Mouse (Mus musculus) left cerebral cortex, postnatal 25 days (tissue): ENCODE measurements around the gene Crhr1. TPM values are rescaled to one million over a fixed set of nuclear protein-coding genes. Genes with fewer than 3 reads are reported as not detected.
A peak's percentile ranks its signal among the peaks of the same experiment; 100 is the strongest.

Source experiments
- DNase-seq, 2 experiments: peaks; one replicate each; pipeline ENCODE4 v3.0.0; 2022; ENCODE audit warnings: low spot score in 2 of 2, mixed read lengths in 1 of 2
- intact Hi-C: fragments of 180-260 bp; cut with DNase I; formaldehyde crosslinking; loops from one replicate; pipeline ENCODE4 v1.15.1; 2025
- total RNA-seq, 2 experiments: library from RNA; stranded (reverse); gene quantifications; 2 replicates each; pipeline ENCODE4 v1.2.3; 2021

Crhr1 gene
- total RNA-seq, 2 experiments from 2014 or later: 31.5 to 32.7 TPM

DNA sequence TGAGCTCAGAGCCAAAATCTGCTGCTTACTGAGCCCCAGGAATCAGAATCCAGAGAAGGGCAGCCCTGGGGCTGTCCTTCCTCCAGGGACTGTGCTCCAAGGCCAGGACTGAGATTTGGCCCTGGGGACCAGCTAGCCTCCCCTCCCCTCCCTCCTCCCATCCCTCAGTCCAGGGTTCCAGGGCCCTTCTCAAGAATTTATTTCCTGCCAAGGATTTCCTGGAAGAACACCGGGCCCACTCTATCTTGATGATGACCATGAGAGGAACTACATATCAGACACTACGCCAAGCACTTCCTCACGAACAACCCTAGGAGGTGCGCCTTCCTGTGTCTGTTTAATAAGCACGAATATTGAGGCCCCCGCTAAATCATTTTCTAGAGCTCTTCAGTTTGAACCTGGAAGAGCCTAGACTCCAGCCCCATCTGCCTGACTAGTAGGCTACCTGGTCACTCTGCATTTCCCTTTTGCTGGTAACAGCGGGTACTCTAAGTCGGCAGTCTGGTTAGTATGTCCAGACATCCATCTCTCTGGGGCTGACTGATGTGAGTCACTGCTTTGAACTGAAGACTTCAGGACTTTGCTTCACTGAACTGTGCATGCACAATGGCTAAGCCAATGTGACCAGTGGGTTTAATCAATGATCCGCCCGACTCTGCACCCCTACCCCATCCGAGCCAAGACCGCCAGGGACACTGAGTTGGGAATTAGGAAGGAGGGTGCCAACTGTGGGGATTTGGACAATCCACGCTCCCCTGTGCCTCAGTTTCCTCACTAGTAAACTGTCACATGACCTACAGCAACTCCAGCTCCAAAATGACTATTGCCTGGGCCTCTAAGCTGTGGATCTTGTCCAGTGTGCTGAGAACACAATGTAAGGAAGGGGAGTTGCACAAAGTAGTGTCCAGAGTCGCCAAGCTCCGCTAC is 1.7 kb upstream of the Crhr1 start:
- intact Hi-C loops: loop anchor here (5.0 kb wide), 1 partner anchor 79 kb away; no protein-coding TSS in a partner anchor
- DNase-seq: no peak

DNA sequence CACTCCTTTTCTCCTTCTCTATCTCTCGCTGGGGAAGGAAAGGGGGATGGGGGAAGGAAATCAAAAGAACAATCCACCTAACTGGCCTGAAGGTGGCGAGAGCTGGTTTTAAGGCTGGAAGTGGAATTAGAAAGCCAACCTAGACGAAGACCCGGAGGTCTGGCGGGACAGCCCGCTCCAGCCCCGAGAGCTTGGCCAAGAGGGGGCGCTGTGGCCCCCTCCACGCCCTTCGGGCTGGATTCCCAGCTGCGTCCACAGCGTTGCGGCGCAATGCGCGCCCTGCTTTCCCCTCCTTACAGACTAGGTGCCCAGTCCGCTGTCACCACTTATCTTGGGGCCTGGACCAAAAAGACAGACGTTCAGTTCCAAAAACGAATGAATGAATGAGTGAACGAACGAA is 899 bp upstream of the Crhr1 start:
- peak; percentile 53 to 64 for DNase-seq
- intact Hi-C loops: loop anchor here (2.0 to 5.0 kb wide), 3 partner anchors 39 to 79 kb away; no protein-coding TSS in a partner anchor

DNA sequence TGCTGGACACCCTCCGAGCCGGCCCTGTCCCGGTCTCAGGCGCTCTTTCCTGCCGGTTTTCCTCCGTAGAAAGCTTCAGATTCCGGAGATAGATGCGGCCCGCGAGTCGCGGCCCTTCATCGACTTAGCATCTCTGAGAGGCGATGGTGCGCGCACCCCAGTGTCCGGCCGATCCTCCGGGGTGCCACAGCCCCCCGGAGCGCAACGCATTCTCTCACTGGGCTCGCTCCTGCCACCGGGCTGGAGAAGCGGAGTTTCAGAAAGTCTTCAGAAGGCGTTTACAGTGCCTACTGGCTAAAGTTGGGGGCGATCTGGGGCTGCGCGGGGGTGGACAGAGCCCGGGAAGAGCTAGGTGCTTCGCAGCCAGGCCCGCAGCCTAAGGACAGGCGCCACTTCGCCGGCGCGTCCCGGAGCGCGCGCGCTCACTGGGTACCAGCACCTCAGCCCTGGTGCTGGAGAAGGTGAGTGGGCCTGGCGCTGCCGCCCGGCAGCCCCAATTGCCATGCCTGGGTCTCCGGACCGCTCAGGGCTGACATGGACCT is 858 bp downstream of the Crhr1 start:
- intact Hi-C loops: loop anchor here (2.0 to 5.0 kb wide), 3 partner anchors 37 to 81 kb away; no protein-coding TSS in a partner anchor
- DNase-seq: peak; percentile 30 to 48

DNA sequence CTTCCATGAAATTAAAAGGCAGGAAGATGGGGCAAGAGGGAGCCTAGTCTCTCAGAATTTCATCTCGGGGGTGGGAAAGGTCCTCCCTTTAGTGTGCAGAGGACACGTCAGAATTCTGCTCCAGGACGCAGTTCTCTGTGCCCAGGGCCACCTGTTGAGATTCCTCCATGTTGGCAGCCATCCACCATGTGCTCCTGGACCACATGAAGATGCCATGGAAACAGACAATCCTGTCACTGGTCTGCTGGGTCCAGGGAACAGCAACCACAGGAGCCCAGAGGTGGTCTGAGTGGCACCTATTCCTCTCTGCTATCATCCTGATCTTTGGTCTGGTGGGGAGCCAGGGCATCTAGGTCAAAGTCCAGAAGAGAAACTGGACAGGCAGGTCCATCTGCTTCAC is 6.3 kb downstream of the Crhr1 start:
- no peak for DNase-seq
- intact Hi-C loops: no loop called here

DNA sequence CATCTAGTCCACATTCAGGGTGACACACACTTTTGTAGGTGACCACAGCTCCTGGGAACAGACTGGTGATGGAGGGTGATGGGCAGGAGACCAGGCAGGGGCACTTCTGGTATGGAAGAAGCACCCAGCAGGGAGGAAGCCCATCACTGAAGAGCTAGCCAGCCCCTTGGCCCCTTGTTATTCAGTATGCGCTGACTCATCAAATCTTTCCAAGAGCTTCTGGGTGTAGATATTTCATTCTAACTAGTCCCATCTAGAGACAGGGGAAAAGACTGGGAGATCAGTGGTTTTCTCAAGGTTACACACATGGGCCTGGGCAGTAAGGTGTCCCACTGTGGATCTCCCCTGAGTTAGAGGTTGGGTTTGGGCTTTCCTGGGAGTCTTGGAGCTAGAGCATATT is 12.3 kb downstream of the Crhr1 start:
- intact Hi-C loops: no loop called here
- DNase-seq: no peak

DNA sequence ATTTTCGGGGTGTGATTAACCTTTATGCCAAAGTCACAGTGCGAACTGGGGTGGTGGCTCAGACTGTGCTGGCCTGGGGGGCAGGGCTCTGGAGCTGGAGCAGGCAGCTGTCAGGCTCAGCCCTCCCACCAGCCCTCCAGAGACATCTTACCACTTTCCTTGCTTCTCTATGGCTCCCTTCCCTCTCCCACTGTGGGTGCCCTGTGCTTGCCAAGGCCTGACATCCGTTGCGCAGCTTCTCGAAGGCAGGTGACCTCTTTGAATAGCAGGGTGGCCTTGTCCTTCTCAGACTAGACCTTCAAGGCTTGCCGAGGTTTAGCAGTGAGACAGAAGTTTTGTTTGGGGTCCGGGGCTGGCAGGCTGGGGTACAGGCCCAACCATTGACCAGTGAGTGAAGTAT is 16.1 kb downstream of the Crhr1 start:
- no peak for DNase-seq
- intact Hi-C loops: no loop called here

DNA sequence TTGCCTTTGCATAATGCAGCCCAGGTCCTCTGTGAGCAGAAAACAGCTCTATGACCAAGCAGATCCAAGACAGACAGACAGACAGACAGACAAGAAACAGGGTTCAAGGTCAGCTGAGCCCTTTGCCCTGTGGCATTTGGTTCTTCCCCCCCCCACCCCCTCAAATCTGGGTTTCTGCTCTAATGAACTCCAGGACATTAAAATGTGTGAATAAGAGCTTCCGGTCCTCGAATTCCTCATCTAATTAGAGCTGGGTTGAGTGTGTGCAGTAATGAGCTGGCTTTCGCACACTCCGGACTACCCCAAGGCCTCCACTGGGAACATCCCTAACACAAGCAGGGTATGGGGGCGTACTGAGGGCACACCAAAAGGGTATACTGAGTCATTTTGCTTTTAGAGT is 18.3 kb downstream of the Crhr1 start:
- DNase-seq: no peak
- intact Hi-C loops: no loop called here

DNA sequence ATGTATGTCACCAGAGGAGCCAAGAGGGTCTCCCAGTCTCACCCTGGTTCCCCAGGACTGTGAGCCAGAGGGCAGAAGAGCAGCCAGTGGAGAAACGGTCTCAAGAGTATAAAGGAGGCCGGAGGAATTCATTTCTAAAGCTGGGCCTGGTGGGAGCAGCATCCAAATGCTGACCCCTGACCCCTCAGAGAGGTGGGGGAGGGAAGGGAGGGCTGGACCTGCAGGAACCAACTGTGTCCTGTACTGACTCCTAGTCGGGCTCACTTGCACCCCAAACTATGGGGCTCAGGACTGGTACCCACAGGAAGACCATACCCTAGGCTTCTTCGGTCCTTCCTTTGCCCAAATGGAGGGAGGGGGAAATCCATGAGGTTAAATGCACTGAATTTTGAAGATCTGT is 21.7 kb downstream of the Crhr1 start:
- DNase-seq: no peak
- intact Hi-C loops: no loop called here

DNA sequence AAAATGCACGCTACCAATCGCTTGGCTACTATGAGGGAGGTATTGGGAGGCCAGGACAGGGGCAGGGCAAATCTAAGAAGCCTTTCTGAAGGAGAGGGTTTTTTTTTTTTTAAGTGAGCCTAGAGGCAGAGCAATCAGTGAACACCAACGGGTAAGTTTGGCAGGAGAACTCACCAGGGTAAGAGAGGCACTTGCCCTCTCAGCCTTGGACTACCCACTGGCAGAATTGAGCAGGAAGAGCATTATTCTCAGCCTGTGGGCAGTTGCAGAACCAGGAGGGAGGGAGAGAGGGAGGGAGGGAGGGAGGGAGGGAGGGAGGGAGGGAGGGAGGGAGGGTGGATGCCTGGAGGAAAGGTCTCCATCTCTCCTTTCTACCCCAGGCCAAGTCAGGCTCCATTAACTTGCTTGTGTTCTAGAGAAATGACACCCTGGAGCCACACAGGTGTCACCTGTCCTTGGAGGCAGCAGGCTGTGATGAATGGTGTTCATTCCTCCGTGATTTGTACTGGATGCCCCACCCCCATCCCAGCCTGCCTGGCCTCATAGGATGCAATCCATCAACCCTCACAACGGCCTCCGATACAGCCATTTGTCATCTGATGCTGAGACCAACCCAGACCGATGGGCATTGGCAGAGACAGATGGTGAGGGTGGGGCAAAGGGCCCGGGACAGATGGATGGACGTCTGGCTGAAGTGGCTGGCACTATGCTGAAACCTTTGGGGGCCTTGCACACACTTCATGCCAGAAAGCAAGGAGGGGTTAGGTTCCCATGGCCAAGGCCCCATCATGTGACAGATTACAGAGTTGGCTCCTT is 22.4 kb downstream of the Crhr1 start:
- intact Hi-C loops: no loop called here
- no peak for DNase-seq

DNA sequence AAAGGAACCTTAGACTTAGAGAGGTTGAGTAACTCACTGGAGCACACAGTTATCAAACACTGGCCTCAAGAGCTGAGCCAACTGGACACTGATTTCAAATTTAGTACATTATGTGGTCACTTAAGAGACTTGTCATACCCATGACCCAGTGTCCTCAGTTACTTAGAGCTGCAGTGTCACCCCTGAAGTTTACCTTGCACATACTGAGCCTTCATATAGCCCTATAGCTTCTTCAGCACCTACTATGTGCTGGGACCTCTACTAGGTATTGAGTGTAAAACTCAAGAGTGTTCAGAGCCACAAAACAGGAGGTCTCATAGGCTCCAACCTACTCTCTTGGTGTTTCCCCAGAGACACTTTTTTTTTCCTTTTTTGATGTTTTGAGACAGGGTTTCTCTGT is 23.2 kb downstream of the Crhr1 start:
- DNase-seq: no peak

DNA sequence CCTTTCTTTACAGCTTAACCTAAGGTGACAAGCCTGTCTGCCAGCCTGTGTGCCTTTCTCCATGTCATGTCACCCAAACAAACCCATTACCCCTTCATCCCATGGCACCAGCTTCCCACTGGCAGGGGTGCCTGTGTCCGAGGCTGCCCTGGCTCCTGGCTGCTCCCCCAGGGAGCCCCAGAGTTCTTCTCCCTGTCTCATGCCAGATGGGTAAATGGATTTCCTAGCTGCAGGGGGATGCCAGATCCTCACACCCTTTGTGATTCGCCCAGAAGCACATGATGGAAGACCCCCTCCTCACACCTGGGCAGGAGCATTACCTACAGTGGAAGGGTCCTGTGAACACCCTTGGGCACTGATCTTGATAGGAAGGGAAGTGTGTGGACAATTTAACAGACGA is 23.7 kb downstream of the Crhr1 start:
- DNase-seq: no peak
- intact Hi-C loops: no loop called here

More for the DNA sequence above, 23.2 kb downstream of the Crhr1 start:
- intact Hi-C loops: no loop called here

DNA sequence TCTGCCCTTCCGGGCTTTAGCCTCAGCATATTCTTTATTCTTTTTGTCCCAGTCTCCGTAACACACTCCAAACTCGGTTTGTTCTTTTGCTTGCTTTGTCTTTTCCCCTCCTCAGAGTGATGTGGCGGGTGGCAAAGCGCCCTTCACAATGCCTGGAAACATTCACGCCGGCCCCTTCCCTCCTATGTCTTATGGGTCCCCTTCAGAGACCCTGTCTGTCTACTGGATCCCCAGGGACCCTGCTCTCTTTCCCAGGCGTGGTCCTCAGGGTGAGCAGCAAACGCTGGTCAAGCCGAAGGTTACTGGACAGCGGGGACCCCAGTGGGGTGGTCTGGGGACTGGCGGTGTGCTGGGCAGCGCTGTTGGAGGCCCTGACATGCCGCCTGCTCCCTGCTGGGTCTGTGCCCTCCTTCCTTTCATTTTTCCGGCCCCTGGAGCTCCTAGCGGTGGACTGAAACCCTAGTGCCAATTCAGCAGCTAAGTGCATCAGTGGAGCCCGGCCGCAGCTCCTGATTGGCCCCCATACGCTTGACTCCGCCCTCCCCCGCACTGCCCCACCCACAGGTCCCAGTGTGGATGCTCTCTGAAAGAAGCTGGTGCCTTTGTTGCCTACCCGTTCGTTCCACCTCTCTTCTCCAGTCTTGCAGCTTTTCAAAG is 25.1 kb downstream of the Crhr1 start:
- intact Hi-C loops: no loop called here
- peak; percentile 80 to 94 for DNase-seq

DNA sequence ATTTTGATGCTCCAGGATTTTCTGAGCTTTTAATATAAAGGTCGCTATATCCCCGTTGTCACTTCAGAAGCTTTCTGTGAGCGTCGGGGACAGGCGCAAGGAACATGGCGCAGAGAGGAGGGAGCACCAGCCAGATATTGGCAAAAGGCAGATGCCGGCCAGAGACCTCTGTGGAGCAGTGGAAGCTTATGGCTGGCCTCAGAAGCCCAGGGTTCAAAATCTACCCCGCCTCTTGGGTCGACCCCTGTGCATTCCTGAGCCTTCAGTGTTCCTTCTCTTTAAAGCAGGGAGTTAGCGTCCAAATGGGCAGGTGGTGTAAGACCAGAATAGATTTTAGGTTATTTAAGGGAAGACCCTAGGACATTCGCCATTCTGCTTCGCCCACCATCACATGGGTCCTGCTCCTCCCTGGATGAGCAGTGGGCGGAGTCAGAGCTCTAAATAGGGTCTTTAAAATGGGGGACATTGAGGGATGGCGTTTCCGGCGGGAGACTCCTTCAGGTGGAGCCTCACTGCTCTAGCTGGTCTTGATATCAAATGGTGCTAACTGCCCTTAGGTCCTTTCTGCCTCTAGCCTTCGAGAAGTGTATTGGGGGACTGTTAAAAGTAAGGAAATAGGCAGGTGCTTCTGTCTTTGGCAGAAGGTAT is 25.7 kb downstream of the Crhr1 start:
- no peak for DNase-seq
- intact Hi-C loops: no loop called here

DNA sequence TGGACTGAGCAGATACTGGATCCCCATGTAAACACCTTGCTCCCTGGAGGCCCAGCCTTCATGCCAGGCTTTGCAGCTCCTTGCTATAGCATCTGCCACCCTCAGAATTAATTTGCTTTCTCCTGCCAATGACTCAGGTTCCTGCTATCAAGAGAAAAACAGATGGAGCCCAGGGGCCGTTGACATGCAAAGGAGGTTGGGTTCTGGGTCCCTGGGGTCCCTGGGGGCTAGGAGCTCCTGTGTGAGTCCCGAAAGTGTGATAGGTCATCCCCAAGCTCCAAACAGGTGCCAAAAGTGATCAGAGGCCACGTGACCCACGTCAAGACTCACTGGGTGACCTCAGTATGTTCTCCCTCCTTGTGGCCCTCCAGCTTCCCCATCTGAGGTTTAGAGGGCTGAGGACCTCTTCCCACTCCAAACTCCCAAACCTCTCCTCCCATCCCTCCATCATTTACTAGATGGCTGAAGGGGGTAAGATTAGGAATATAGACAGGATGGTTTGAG is 27.2 kb downstream of the Crhr1 start:
- intact Hi-C loops: no loop called here
- DNase-seq: no peak

DNA sequence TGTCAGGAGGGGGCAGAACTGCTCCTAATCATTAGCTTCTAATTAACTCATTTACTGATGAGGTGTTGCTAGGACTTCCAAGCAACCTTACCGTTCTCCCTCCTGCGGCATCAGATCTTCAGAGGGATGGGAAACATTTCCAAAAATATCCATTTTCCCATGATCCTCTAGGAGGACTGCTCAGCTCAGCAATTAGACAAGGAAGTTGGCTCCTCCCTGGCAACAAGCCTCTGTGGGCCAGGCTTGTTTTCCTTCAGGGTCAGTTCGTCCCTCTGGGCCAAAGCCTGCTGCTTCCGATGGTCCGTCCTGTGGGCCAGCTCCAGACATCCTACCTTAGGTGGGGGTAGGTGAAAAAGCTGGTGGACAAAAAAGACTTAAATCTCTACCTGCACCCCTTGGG is 28.5 kb downstream of the Crhr1 start:
- intact Hi-C loops: no loop called here
- peak in 1 of 2 experiments; percentile 28 for DNase-seq

DNA sequence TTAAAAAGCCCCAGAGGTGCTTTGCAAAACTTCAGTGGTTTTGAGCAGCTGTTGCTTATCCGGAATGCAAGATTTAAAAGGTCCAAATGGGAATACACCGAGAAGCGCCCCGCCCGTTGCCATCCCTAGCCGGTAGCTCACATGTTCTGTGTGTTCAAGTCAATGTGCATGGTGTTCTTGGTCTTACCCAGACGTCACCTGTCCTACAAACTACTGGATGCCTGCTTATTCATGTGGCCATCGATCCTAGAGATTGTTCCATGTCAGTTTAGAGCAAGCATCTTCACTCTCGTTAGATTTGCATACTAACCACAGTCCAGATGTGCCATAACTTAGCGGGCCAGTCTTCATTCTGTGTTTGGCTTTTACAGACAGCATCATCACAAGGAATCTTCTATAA is 31.6 kb downstream of the Crhr1 start:
- intact Hi-C loops: no loop called here

DNA sequence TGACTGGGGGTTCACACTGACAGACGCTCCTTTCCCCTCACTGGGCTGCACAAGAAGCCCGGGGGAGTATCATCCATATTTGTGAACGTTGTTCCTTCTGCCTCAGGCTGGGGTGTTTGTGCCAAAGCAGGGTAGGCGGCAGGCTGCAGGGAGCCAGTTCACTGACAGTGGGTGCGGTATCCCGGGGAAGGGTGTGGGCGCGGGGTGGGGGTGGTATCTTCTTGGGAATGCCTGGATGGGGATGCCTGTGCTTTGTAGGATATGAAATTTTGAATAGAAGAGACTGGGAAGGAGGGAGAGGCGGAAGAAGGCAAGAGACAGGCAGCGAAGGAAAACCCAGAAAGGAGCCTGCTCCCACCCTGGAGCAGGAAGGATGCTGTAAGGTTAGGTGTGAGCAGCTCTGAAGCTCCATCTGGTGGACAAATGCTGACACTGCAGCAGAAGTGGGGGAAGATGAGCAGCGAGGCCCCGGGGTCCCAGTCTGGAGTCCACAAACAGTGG is 38.7 kb downstream of the Crhr1 start:
- DNase-seq: peak; percentile 78 to 90
- intact Hi-C loops: loop anchor here (1.0 to 2.0 kb wide), 3 partner anchors 39 to 185 kb away; partner anchors contain the start of gene Crhr1

More for the DNA sequence above, 31.6 kb downstream of the Crhr1 start:
- no peak for DNase-seq

DNA sequence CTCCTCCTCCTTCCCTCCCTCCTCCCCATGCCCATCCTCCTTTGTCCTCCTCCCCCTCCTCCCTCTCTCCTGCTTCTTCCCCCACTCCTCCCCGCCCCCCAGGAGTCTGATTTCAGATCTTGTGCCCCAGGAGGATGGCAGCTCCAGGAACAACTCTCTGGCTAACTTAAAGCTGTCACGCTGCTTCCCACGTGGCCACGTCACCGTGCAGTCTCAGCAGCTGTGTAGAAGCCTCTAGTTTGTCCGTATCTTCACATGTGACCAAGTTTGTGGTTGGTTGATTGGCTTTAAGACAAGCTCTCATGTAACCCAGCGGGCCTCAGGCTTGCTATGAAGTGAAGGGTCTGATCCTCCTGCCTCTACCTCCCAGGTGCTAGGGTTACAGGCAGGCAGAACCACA is 46.2 kb downstream of the Crhr1 start:
- intact Hi-C loops: no loop called here
- DNase-seq: peak in 1 of 2 experiments; percentile 63

DNA sequence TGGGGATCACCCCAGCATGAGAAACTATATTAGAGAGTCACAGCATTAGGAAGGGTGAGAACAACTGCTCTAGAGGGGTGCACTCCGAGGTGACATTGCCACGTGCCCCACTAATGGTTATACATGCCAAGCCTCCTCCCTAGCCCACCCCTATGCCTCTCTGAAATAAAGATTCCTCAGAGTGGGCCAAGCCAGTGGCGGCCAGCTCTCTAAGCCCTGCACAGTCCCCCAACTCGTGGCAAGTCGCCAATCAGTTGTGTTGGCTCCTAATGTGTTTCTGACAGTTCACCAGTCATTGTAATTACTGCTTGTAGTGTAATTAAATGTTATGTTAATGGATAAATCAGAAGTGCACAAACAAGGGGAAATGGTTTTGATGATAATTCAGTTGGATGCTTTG is 47.1 kb downstream of the Crhr1 start:
- DNase-seq: no peak
- intact Hi-C loops: no loop called here
